Comparison of ENCODE assay signal across 16 mouse cellular contexts in the genomic region with DNA sequence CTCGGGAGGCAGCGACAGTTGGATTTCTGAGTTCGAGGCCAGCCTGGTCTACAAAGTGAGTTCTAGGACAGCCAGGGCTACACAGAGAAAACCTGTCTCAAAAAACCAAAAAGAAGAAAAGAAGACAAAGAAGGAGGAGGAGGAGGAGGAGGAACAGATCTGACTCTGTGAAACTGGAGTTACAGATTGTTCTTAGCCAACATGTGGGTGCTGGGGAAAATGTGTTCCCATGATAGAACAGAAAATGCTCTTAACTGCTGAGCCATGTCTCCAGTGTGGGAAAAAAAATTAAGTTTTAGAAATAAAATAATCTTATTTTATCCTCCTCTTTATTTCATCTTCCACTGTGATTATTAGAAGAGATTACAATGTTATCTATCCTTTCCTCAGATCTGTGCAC.
"Had no signal": no experiment of that assay in that cellular context is flagged by ENCODE, and none has a peak within 500 bp of the region (broad histone marks: within the 10 kb centered on the region; RNA-seq: fewer than 3 reads in every experiment).

No protein-coding gene starts in this region.

- DNase-seq: retina, postnatal 1 day; right cerebral cortex, adult 18-20 months; right cerebral cortex, postnatal 14 days; right cerebral cortex, postnatal 25 days; right cerebral cortex, postnatal 4 days; spleen, adult 18-20 months; thymus, adult 18-20 months; thymus, adult 2 months; thymus, postnatal 14 days; thymus, postnatal 25 days; thymus, postnatal 36 days; thymus, postnatal 4 days had no signal

- H3K27ac ChIP-seq: neural tube, embryonic 13.5 days; neural tube, embryonic 15.5 days; stomach, embryonic 15.5 days; stomach, postnatal 0 days had no signal

- H3K27me3 ChIP-seq: neural tube, embryonic 13.5 days; neural tube, embryonic 15.5 days; stomach, embryonic 15.5 days had no signal

- H3K4me3 ChIP-seq: neural tube, embryonic 13.5 days; neural tube, embryonic 15.5 days; stomach, embryonic 15.5 days had no signal

- H3K4me1 ChIP-seq: neural tube, embryonic 13.5 days; neural tube, embryonic 15.5 days; stomach, embryonic 15.5 days had no signal
